Mouse (Mus musculus): ENCODE data around the gene Mrpl12. TPM values are rescaled to one million over a fixed set of nuclear protein-coding genes. Genes with fewer than 3 reads are reported as not detected.

Gene Mrpl12
- polyA plus RNA-seq, 1 experiment from 2014 or later, result 176 TPM

DNA sequence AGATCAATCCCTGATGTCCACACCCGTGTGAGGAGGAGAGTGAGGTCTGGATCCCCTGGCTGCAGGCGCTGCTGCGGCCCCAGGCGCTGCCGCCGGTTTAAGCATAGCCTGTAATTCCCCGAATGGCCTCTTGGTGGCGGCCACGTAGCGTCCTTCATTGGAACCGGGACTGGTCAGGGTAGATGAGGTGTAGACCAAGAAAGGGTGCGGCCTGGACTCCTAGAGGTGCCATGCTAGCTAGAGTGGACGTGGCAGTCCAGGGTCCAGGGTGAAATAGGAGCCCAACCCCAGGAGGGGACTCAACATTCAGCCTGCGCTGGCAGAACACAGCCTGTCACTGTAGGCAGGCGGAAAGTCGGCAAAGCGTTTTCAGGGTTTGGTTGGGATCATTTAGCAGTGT is 31.2 kb downstream of the Mrpl12 start:
- Histone ChIP-seq H3K36me3 (ENCODE audit: insufficient read depth, low read length) (no peaks in the 10 kb centered on the region), H3K4me2 (replicated peaks; ENCODE audit: low read depth, low read length) (no peak overlapping the region), H3K9me3 (ENCODE audit: low read length) (no peaks in the 10 kb centered on the region), H3K9ac (replicated peaks; ENCODE audit: low read length) (peak overlapping the region; percentile 38; the same call in 1 of the 2 replicates), H3K27me3 (ENCODE audit: insufficient read depth, low read length) (no peaks in the 10 kb centered on the region), H3K27ac (ENCODE audit: low read length) (no peak overlapping the region), H3K4me3 (ENCODE audit: low read length) (no peak overlapping the region), H3K4me1 (ENCODE audit: insufficient read depth, low read length) (peaks cover 12% of the 10 kb centered on the region; the same call in 1 of the 2 replicates)
- peak; percentile 78 for ATAC-seq (ENCODE audit: low FRiP score, low TSS enrichment)
- 17% methylated on average over 17 of the region's 17 CpGs for WGBS

DNA sequence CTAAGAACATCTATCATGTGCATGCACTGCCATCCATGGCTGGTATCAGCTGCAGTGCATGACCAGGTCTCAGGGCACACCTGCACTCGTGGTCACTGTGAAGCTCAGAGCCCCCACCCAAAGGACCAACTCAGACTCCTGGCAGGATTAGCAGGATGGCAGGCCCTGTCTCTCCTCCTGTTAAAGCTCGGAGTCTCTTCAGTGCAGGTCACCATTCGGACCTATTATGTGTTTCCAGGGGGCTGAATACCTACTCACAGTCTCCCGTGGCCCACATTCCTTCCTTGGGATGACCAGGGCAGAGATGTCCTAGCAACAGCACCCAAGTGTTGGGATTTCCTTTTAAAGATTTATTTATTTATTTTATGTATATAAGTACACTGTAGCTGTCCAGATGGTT is 32.7 kb downstream of the Mrpl12 start:
- no peaks in the 10 kb centered on the region for H3K9me3 ChIP-seq (ENCODE audit: low read length)
- 84% methylated on average over 4 of the region's 4 CpGs for WGBS
- no peak for ATAC-seq (ENCODE audit: low FRiP score, low TSS enrichment)

DNA sequence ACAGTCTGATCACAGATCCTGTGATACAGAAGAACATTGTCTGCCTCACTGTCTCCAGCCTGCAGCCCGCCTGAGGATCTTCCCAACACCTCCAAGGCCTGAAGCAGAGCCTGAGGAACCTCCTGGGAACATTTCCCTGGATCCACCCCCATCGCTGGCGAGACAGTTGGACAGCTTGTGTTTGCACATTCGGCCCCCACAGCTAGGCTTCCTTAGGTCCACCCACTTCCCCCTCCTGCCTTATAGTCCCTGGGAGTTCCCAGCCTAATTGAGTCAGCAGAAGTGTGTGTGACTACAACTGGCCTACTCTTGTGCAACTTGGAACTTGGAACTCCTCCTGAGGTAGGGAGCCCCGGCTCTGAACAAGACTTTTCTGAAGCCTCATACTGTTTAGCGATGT is 33.6 kb downstream of the Mrpl12 start:
- WGBS, result 53% methylated on average over 6 of the region's 6 CpGs
- peaks cover 5% of the 10 kb centered on the region; the same call in 1 of the 2 replicates for H3K4me1 ChIP-seq (ENCODE audit: insufficient read depth, low read length)
- H3K27ac ChIP-seq (ENCODE audit: low read length), result no peak overlapping the region
- H3K4me2 ChIP-seq (replicated peaks; ENCODE audit: low read depth, low read length), result no peak overlapping the region
- H3K36me3 ChIP-seq (ENCODE audit: insufficient read depth, low read length), result no peaks in the 10 kb centered on the region
- no peak overlapping the region for H3K9ac ChIP-seq (replicated peaks; ENCODE audit: low read length)
- no peak; the same call in 1 of the 2 replicates for ATAC-seq (ENCODE audit: low FRiP score, low TSS enrichment)
- no peaks in the 10 kb centered on the region for H3K9me3 ChIP-seq (ENCODE audit: low read length)
- H3K4me3 ChIP-seq (ENCODE audit: low read length), result no peak overlapping the region
- no peaks in the 10 kb centered on the region for H3K27me3 ChIP-seq (ENCODE audit: insufficient read depth, low read length)

More for the DNA sequence above, 32.7 kb downstream of the Mrpl12 start:
- Histone ChIP-seq H3K4me3 (ENCODE audit: low read length) (no peak overlapping the region), H3K4me1 (ENCODE audit: insufficient read depth, low read length) (peaks cover 10% of the 10 kb centered on the region; the same call in 1 of the 2 replicates), H3K27me3 (ENCODE audit: insufficient read depth, low read length) (no peaks in the 10 kb centered on the region), H3K9ac (replicated peaks; ENCODE audit: low read length) (no peak overlapping the region), H3K27ac (ENCODE audit: low read length) (no peak overlapping the region), H3K4me2 (replicated peaks; ENCODE audit: low read depth, low read length) (no peak overlapping the region), H3K36me3 (ENCODE audit: insufficient read depth, low read length) (no peaks in the 10 kb centered on the region)

DNA sequence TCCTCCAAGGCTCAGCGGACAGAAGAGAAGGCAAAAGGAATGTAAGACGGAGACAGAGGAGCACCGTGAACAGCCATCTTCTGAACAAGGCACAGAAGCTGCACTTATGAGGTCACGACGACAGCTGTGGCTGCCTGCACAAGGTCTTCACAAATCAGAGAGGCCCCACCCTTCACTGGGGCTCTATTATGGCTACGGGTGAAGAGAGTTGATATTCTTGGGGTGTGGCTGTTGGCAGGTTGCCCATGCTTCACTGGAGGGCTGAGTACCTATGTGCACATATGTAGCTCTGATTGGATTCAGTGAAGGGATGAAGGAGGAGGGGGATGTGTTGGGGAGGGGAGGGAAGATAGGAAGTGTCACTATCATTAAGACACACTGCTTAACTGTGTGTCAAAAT is 34.1 kb downstream of the Mrpl12 start:
- H3K27me3 ChIP-seq (ENCODE audit: insufficient read depth, low read length), result no peaks in the 10 kb centered on the region
- H3K4me3 ChIP-seq (ENCODE audit: low read length), result no peak overlapping the region
- H3K9ac ChIP-seq (replicated peaks; ENCODE audit: low read length), result no peak overlapping the region
- 64% methylated on average over 6 of the region's 6 CpGs for WGBS
- no peak overlapping the region for H3K27ac ChIP-seq (ENCODE audit: low read length)
- no peaks in the 10 kb centered on the region for H3K36me3 ChIP-seq (ENCODE audit: insufficient read depth, low read length)
- H3K9me3 ChIP-seq (ENCODE audit: low read length), result no peaks in the 10 kb centered on the region
- no peak overlapping the region for H3K4me2 ChIP-seq (replicated peaks; ENCODE audit: low read depth, low read length)
- H3K4me1 ChIP-seq (ENCODE audit: insufficient read depth, low read length), result peaks cover 2% of the 10 kb centered on the region; the same call in 1 of the 2 replicates
- 0 out of 2 replicates have a peak, but pooled peaks have one; percentile 24 for ATAC-seq (ENCODE audit: low FRiP score, low TSS enrichment)

DNA sequence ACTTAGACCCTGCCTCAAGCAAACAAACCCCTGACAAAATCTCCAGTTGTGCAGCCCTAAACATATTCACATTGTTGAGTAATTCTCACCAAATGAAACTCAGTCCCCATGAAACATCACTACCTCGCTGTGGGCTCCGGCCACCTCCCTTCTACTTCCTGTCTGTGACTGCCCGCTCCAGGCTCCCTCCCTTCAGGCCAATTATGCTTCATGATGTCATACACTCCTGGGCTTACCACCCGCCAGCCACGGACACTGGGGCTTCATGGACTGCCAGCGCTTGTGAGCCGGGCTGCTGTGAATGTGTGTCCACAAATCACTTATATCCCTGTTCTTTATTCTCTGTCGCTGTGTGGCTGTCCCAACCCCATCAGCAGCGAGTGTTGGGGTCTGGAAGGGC is 35.3 kb downstream of the Mrpl12 start:
- H3K9me3 ChIP-seq (ENCODE audit: low read length), result no peaks in the 10 kb centered on the region
- H3K27ac ChIP-seq (ENCODE audit: low read length), result no peak overlapping the region
- peak; percentile 40; the same call in 1 of the 2 replicates for ATAC-seq (ENCODE audit: low FRiP score, low TSS enrichment)
- no peaks in the 10 kb centered on the region for H3K36me3 ChIP-seq (ENCODE audit: insufficient read depth, low read length)
- no peak overlapping the region for H3K4me3 ChIP-seq (ENCODE audit: low read length)
- H3K4me1 ChIP-seq (ENCODE audit: insufficient read depth, low read length), result peaks cover 2% of the 10 kb centered on the region; the same call in 1 of the 2 replicates
- WGBS, result 46% methylated on average over 9 of the region's 9 CpGs
- no peaks in the 10 kb centered on the region for H3K27me3 ChIP-seq (ENCODE audit: insufficient read depth, low read length)
- H3K9ac ChIP-seq (replicated peaks; ENCODE audit: low read length), result peak overlapping the region; percentile 52
- H3K4me2 ChIP-seq (replicated peaks; ENCODE audit: low read depth, low read length), result no peak overlapping the region

DNA sequence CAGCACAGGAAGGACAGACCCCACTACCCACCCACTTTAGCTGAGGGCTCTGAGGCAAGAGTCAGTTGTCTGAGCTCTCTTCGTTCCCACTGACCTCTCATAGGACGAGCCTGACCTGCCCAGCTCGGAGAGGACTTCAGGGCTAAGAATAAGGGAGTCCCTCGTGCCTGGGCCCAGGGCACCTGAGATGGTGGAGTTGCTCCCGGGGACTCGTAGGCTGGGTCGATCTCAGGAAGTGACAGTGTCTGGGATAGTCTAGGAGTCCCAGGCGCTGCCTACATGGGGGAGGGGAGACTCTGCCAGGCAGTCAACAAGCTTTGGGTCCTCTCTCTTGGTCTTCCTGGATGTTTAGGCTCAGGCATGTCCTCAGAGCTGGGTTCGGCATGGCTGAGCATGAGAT is 36.1 kb downstream of the Mrpl12 start:
- no peak overlapping the region for H3K4me2 ChIP-seq (replicated peaks; ENCODE audit: low read depth, low read length)
- H3K9me3 ChIP-seq (ENCODE audit: low read length), result no peaks in the 10 kb centered on the region
- no peak for ATAC-seq (ENCODE audit: low FRiP score, low TSS enrichment)
- H3K27ac ChIP-seq (ENCODE audit: low read length), result no peak overlapping the region
- H3K9ac ChIP-seq (replicated peaks; ENCODE audit: low read length), result no peak overlapping the region
- H3K36me3 ChIP-seq (ENCODE audit: insufficient read depth, low read length), result no peaks in the 10 kb centered on the region
- H3K4me1 ChIP-seq (ENCODE audit: insufficient read depth, low read length), result peaks cover 2% of the 10 kb centered on the region; the same call in 1 of the 2 replicates
- WGBS, result 70% methylated on average over 9 of the region's 9 CpGs
- no peaks in the 10 kb centered on the region for H3K27me3 ChIP-seq (ENCODE audit: insufficient read depth, low read length)
- no peak overlapping the region for H3K4me3 ChIP-seq (ENCODE audit: low read length)

DNA sequence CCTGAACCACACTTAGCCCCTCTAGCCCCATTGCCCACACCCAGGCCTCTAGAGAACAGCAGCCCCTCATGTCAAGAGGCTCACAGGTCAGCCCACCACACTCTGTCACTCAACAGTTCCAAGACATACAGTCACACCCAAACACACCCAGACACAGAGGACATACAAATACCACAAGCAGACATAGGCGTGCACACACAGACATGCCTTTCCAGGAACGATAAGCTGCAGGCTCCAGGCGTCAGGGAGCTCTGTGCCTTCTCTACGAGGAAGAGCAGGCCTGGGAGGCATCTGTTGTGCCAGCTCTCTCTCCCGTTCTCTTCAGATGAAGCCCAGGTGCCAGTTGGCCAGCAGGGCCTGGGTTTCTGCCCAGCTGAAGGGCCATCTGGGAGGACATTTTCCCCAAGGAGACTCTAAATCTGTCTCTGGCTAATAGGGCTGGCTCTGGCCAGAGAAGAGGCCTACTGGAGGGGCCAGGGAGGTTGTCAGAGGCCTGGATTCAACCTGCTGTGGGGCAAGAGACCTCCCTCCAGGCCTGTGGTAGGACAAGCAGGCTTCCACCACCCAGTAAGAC is 36.6 kb downstream of the Mrpl12 start:
- no peak overlapping the region for H3K4me3 ChIP-seq (ENCODE audit: low read length)
- no peaks in the 10 kb centered on the region for H3K9me3 ChIP-seq (ENCODE audit: low read length)
- H3K27me3 ChIP-seq (ENCODE audit: insufficient read depth, low read length), result no peaks in the 10 kb centered on the region
- no peaks in the 10 kb centered on the region for H3K36me3 ChIP-seq (ENCODE audit: insufficient read depth, low read length)
- H3K4me2 ChIP-seq (replicated peaks; ENCODE audit: low read depth, low read length), result no peak overlapping the region
- ATAC-seq (ENCODE audit: low FRiP score, low TSS enrichment), result no peak
- H3K27ac ChIP-seq (ENCODE audit: low read length), result no peak overlapping the region
- H3K9ac ChIP-seq (replicated peaks; ENCODE audit: low read length), result no peak overlapping the region; the same call in 1 of the 2 replicates
- WGBS, result 87% methylated on average over 5 of the region's 5 CpGs
- no peaks in the 10 kb centered on the region for H3K4me1 ChIP-seq (ENCODE audit: insufficient read depth, low read length)

DNA sequence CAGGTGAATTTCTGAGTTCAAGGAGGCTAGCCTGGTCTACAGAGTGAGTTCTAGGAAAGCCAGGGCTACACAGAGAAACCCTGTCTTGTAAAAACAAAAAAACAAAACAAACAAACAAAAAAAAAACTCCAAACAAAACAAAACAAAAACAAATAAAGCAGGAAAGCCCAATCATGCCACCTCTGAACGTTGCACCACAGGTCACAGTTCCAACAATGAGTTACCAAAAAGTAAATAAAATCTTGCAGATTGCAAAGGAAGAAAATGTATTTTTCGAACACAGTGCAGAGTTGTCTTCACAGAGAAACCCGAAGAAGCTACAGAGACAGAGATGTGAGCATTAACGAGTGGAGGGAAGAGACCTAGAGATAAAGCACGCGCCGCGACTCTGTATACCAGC is 38.2 kb downstream of the Mrpl12 start:
- no peaks in the 10 kb centered on the region for H3K4me1 ChIP-seq (ENCODE audit: insufficient read depth, low read length)
- no peak overlapping the region for H3K4me2 ChIP-seq (replicated peaks; ENCODE audit: low read depth, low read length)
- H3K9ac ChIP-seq (replicated peaks; ENCODE audit: low read length), result no peak overlapping the region
- no peaks in the 10 kb centered on the region for H3K27me3 ChIP-seq (ENCODE audit: insufficient read depth, low read length)
- no peaks in the 10 kb centered on the region for H3K36me3 ChIP-seq (ENCODE audit: insufficient read depth, low read length)
- H3K9me3 ChIP-seq (ENCODE audit: low read length), result no peaks in the 10 kb centered on the region
- H3K27ac ChIP-seq (ENCODE audit: low read length), result no peak overlapping the region
- H3K4me3 ChIP-seq (ENCODE audit: low read length), result no peak overlapping the region
- no peak for ATAC-seq (ENCODE audit: low FRiP score, low TSS enrichment)
- 84% methylated on average over 8 of the region's 8 CpGs for WGBS

DNA sequence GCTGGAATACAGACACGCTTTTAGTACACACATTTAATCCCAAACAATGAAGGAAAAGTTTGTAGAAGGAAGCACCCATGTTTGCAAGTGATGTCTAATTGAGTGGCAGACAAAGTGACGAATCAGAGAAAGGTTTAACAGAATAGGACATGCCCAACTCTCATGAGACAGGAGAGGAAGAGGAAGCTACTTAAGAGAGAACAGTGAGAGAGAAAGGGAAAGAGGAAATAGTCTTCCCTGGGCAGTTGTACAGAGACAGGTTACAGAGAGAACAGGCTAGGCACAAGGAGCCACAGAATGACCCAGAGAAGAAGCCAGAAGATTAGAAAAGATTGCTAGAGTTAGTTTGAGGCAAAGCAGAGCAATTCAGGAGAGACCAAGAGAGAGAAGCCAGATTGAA is 41.5 kb downstream of the Mrpl12 start:
- no peaks in the 10 kb centered on the region for H3K9me3 ChIP-seq (ENCODE audit: low read length)
- peaks cover 29% of the 10 kb centered on the region for H3K27me3 ChIP-seq (ENCODE audit: insufficient read depth, low read length)
- no peak overlapping the region for H3K4me3 ChIP-seq (ENCODE audit: low read length)
- 91% methylated on average over 2 of the region's 2 CpGs for WGBS
- ATAC-seq (ENCODE audit: low FRiP score, low TSS enrichment), result no peak
- no peak overlapping the region for H3K9ac ChIP-seq (replicated peaks; ENCODE audit: low read length)
- H3K27ac ChIP-seq (ENCODE audit: low read length), result no peak overlapping the region
- no peaks in the 10 kb centered on the region for H3K36me3 ChIP-seq (ENCODE audit: insufficient read depth, low read length)
- peaks cover 8% of the 10 kb centered on the region for H3K4me1 ChIP-seq (ENCODE audit: insufficient read depth, low read length)
- no peak overlapping the region for H3K4me2 ChIP-seq (replicated peaks; ENCODE audit: low read depth, low read length)

DNA sequence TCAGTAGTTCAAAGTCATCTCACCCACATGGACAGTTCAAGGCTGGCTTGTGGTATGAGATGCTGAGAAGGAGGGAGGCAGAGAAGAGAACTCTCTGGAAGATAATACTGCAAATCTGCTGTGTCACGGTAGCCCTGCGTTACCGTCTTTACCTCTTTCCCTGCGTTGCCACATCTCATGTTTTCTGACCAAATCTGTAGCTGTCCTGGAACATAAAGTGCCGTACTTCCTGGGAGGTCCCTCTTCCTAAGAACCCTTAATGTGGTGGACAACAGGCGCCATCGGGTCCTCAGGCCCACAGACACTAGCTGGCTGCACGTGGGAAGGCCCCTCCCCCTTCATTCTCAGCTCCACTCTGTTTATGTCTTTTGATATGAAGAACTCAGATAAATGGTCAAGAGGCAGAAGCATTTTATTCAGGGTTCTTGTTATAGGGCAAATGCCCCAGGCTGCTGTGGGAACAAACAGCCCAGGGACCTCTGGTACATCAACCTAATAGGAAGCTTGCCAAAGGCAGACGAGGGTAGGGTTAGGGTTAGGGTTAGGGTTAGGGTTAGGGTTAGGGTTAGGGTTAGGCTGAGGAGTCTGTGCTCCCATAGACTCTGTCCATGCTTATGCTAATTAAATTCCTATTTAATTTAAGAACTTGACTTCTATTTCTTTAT is 43.4 kb downstream of the Mrpl12 start:
- H3K4me3 ChIP-seq (ENCODE audit: low read length), result no peak overlapping the region
- H3K27ac ChIP-seq (ENCODE audit: low read length), result no peak overlapping the region
- ATAC-seq (ENCODE audit: low FRiP score, low TSS enrichment), result no peak
- H3K27me3 ChIP-seq (ENCODE audit: insufficient read depth, low read length), result peaks cover 48% of the 10 kb centered on the region
- H3K4me1 ChIP-seq (ENCODE audit: insufficient read depth, low read length), result peaks cover 16% of the 10 kb centered on the region
- no peak overlapping the region for H3K4me2 ChIP-seq (replicated peaks; ENCODE audit: low read depth, low read length)
- WGBS, result 78% methylated on average over 9 of the region's 9 CpGs
- H3K36me3 ChIP-seq (ENCODE audit: insufficient read depth, low read length), result no peaks in the 10 kb centered on the region
- no peaks in the 10 kb centered on the region for H3K9me3 ChIP-seq (ENCODE audit: low read length)
- no peak overlapping the region for H3K9ac ChIP-seq (replicated peaks; ENCODE audit: low read length)

Measured in kidney, embryonic 16.5 days (tissue).